Mouse (Mus musculus): ENCODE measurements around the gene Acan. TPM values are rescaled to one million over a fixed set of nuclear protein-coding genes. Genes with fewer than 3 reads are reported as not detected.

Gene Acan
- 0.45 and 0.58 TPM in 2 replicates for polyA plus RNA-seq (2015; fragmentation: Nextera tagmentation; extraction: Ambion mirVana)

DNA sequence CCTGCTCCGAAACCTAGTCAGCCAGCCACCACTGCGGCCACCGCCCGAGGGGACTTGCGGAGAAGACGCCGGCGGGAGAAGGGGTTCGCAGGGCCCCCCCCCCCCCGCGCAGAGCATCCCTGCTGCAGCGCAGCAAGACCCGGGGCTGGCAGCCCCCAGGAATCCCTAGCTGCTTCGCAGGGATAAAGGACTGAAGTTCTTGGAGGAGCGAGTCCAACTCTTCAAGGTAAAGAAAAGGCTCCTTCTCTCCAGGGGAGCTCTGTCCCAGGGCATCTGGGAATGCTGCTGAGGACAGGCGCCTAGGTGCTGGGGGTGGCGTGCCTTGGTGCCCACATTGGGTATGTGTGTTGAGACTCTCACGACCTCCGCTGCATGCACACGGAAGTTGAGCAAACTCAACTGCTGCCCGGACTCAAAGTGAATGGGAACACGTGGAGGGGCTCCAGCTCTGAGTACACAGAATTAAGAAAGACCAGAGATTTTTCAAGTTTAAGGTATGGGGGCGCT is at the start of gene Acan:
Gene Acan (plus strand): TSS at position 101 of the 507 bp plus-strand sequence.
- peaks cover 66% of the 10 kb centered on the region for H3K27me3 ChIP-seq (ENCODE audit: control insufficient read depth, insufficient read depth, low read length)
- H3K4me2 ChIP-seq (ENCODE audit: low read depth, low read length) = peak within 1 kb of the TSS; percentile 89
- ATAC-seq (ENCODE audit: insufficient read depth, low FRiP score) = no peak
- WGBS = under 1% methylated on average over 23 of the region's 23 CpGs
- H3K9me3 ChIP-seq (replicated peaks; ENCODE audit: control insufficient read depth, low read length) = no peaks in the 10 kb centered on the region
- H3K4me1 ChIP-seq (ENCODE audit: control insufficient read depth, insufficient read depth, low read length) = 0 out of 2 replicates have a peak, but pooled peaks cover 2% of the 10 kb centered on the region
- no peak within 1 kb of the TSS for H3K27ac ChIP-seq (ENCODE audit: low read length)
- H3K4me3 ChIP-seq (replicated peaks; ENCODE audit: low read length) = peak within 1 kb of the TSS; percentile 45
- H3K36me3 ChIP-seq (ENCODE audit: control insufficient read depth, insufficient read depth, low read length) = no peaks in the 10 kb centered on the region
- H3K9ac ChIP-seq (ENCODE audit: low read length) = peak within 1 kb of the TSS; percentile 42

DNA sequence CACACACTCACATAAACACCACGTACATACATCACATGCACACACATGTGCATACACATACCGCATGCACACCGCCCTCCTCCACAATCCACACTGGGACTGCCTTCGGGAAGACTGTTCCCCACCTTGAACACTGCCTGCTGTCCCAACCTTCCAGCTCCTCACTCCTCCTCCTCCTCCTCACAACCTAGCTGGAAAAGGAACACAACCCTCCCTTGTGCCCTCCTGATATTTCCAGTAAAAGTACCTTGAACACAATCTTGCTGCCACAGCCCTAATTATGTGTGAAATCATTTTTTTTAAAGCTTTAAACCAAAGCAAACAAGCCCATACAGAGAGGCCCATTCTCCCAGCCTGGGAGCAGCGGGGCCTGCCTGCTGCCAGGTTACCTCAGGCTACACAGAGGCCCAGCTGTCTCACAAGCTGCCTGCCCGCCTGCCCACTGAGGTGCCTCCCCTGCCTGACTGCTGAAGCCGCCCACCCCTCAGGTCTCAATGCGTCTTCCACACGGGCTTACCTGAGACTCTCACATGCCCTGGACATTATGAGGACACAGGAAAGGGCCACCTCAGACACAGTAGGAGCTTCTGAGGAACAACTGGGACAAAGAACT is 31.9 kb upstream of the Acan start:
- Histone ChIP-seq H3K27ac (ENCODE audit: low read length) (no peak overlapping the region; the same call in 1 of the 2 replicates), H3K4me2 (ENCODE audit: low read depth, low read length) (no peak overlapping the region), H3K9me3 (replicated peaks; ENCODE audit: control insufficient read depth, low read length) (no peaks in the 10 kb centered on the region), H3K9ac (ENCODE audit: low read length) (no peak overlapping the region), H3K27me3 (ENCODE audit: control insufficient read depth, insufficient read depth, low read length) (no peaks in the 10 kb centered on the region), H3K36me3 (ENCODE audit: control insufficient read depth, insufficient read depth, low read length) (no peaks in the 10 kb centered on the region), H3K4me1 (ENCODE audit: control insufficient read depth, insufficient read depth, low read length) (no peaks in the 10 kb centered on the region), H3K4me3 (replicated peaks; ENCODE audit: low read length) (no peak overlapping the region)
- no peak for ATAC-seq (ENCODE audit: insufficient read depth, low FRiP score)
- WGBS = 59% methylated on average over 9 of the region's 9 CpGs

DNA sequence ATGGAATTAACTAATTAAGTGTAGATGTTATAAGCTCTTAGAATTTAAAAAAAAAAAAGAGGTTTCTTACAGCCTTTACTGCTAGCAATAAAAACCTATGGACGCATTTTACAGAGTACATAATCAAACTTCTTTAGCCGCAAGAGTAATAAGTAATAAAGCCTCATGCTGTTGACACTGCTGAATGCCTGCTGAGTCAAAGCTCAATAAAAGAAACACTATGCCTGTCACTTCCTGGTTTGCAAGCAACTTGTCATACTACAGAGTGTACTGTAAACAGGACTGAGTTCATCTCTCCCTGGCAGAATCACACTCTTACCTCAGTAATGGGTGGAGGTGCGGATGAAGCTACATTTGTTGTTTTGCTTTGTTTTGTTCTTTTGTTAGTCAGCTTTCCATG is 24.1 kb upstream of the Acan start:
- Histone ChIP-seq H3K27me3 (ENCODE audit: control insufficient read depth, insufficient read depth, low read length) (no peaks in the 10 kb centered on the region), H3K9ac (ENCODE audit: low read length) (no peak overlapping the region), H3K4me2 (ENCODE audit: low read depth, low read length) (no peak overlapping the region), H3K27ac (ENCODE audit: low read length) (no peak overlapping the region), H3K9me3 (replicated peaks; ENCODE audit: control insufficient read depth, low read length) (no peaks in the 10 kb centered on the region), H3K4me3 (replicated peaks; ENCODE audit: low read length) (no peak overlapping the region), H3K4me1 (ENCODE audit: control insufficient read depth, insufficient read depth, low read length) (no peaks in the 10 kb centered on the region), H3K36me3 (ENCODE audit: control insufficient read depth, insufficient read depth, low read length) (no peaks in the 10 kb centered on the region)
- 83% methylated on average over 3 of the region's 3 CpGs for WGBS
- ATAC-seq (ENCODE audit: insufficient read depth, low FRiP score) = no peak

DNA sequence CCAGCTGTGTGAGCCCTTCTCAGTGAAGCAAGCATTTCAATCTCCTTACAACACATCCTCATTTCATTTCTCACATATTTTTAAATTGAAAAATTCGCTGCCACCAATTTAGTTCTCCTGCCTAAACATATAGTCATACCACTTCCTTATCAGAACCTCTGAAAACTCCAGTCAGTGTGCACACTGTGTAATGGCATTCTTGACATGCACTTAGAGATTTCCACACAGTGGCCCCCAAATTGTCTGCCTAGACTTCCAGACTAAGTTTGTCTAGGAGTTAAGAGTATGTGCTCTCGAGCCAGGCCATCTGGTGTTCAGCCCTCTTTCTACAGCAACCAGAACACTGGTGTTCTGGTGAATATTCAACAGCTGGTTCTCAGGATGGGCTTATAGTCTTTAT is 19.5 kb upstream of the Acan start:
- Histone ChIP-seq H3K4me3 (replicated peaks; ENCODE audit: low read length) (no peak overlapping the region), H3K27ac (ENCODE audit: low read length) (no peak overlapping the region), H3K9ac (ENCODE audit: low read length) (no peak overlapping the region), H3K9me3 (replicated peaks; ENCODE audit: control insufficient read depth, low read length) (no peaks in the 10 kb centered on the region), H3K4me1 (ENCODE audit: control insufficient read depth, insufficient read depth, low read length) (no peaks in the 10 kb centered on the region), H3K36me3 (ENCODE audit: control insufficient read depth, insufficient read depth, low read length) (no peaks in the 10 kb centered on the region), H3K27me3 (ENCODE audit: control insufficient read depth, insufficient read depth, low read length) (no peaks in the 10 kb centered on the region), H3K4me2 (ENCODE audit: low read depth, low read length) (no peak overlapping the region)
- WGBS = 68% methylated on average over 2 of the region's 2 CpGs
- no peak for ATAC-seq (ENCODE audit: insufficient read depth, low FRiP score)

DNA sequence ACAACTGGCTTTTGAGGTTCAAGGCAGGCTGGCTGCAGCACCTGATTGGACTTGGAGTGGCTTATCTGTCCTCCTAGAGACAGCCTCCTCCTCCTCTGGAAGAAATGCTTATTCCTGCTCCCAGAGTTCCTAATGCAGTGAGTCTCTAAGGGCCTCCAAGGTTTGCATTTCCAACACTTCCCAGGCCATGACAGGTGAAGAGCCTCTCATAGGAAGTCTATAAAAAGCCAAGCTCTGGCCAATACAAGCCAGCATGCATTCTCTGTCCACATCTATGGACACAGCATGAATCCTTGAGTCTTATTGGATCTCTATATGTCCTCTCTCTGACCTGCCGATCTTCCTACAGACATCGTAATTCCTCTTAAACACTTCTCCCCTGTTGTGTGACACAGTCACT is 18.8 kb upstream of the Acan start:
- Histone ChIP-seq H3K9ac (ENCODE audit: low read length) (no peak overlapping the region), H3K36me3 (ENCODE audit: control insufficient read depth, insufficient read depth, low read length) (no peaks in the 10 kb centered on the region), H3K27ac (ENCODE audit: low read length) (no peak overlapping the region), H3K4me2 (ENCODE audit: low read depth, low read length) (no peak overlapping the region), H3K27me3 (ENCODE audit: control insufficient read depth, insufficient read depth, low read length) (no peaks in the 10 kb centered on the region), H3K9me3 (replicated peaks; ENCODE audit: control insufficient read depth, low read length) (no peaks in the 10 kb centered on the region), H3K4me3 (replicated peaks; ENCODE audit: low read length) (no peak overlapping the region), H3K4me1 (ENCODE audit: control insufficient read depth, insufficient read depth, low read length) (no peaks in the 10 kb centered on the region)
- 91% methylated on average over 2 of the region's 2 CpGs for WGBS
- ATAC-seq (ENCODE audit: insufficient read depth, low FRiP score) = no peak

DNA sequence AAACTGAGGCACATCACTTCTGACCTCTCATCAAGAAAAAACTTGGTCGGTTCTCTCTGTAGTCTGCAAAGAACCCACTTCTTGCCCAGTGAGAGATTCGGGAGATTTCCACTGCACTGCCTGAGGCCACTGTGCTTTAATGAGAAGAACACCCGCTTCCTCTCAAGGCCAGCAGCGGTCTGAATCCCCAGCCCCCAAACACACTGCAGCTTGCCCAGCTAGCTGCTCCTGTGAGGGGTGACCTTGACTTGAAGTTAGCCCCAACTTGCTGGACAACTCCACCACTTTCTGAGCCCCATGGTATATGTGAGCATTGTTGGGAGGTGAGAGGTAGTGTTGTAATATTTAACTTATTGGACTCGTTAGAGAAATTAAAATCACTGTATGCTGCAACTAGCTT is 1.2 kb upstream of the Acan start:
- Histone ChIP-seq H3K9ac (ENCODE audit: low read length) (no peak overlapping the region), H3K27me3 (ENCODE audit: control insufficient read depth, insufficient read depth, low read length) (peaks cover 66% of the 10 kb centered on the region), H3K27ac (ENCODE audit: low read length) (no peak overlapping the region), H3K4me3 (replicated peaks; ENCODE audit: low read length) (no peak overlapping the region), H3K4me2 (ENCODE audit: low read depth, low read length) (no peak overlapping the region), H3K9me3 (replicated peaks; ENCODE audit: control insufficient read depth, low read length) (no peaks in the 10 kb centered on the region), H3K4me1 (ENCODE audit: control insufficient read depth, insufficient read depth, low read length) (0 out of 2 replicates have a peak, but pooled peaks cover 2% of the 10 kb centered on the region), H3K36me3 (ENCODE audit: control insufficient read depth, insufficient read depth, low read length) (no peaks in the 10 kb centered on the region)
- WGBS = 22% methylated on average over 5 of the region's 5 CpGs
- ATAC-seq (ENCODE audit: insufficient read depth, low FRiP score) = no peak

DNA sequence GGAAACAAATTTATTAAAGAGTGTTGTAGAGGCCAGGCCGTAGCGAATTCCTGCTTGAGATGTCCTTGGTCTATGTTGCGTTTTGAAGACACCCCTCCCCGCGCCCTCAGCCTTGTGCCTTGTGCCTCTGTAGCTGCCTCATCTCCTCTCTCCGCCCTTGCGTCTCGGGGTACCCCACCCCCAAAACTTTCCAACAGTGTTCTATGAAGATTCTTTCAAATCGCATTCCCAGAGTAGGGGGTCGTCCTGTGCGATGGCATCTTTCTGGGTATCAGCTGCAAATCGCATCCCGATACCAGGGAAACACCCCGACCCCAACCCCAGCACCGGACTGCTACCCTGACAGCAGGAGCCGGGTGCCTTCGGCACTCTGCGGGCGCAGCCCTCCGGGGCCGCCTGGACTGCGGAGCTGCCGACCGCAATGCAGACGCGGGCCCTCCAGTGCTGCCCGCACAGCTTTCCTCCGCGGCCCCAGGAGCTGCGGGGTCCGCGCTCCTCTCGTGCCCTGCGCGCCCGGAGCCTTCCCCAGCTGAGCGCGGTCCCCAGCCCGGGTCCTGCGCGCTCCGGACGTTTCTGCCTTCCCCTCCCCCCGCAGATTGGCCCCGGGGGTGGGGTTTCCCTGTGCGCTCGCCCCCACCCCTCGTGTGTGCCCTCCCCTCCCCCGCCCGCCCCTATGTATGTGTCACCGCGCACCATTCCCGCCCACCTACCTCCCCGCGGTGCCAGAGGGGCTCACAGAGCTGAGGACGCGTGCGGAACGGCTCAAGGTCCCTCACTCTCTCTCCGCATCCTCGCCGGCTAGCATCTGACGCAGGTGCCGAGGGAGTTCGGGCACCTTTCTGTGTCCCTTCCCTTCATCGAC is 531 bp upstream of the Acan start:
- Histone ChIP-seq H3K27ac (ENCODE audit: low read length) (no peak overlapping the region), H3K9ac (ENCODE audit: low read length) (peak overlapping the region; percentile 42), H3K27me3 (ENCODE audit: control insufficient read depth, insufficient read depth, low read length) (peaks cover 66% of the 10 kb centered on the region), H3K4me2 (ENCODE audit: low read depth, low read length) (peak overlapping the region; percentile 89), H3K4me1 (ENCODE audit: control insufficient read depth, insufficient read depth, low read length) (0 out of 2 replicates have a peak, but pooled peaks cover 2% of the 10 kb centered on the region), H3K36me3 (ENCODE audit: control insufficient read depth, insufficient read depth, low read length) (no peaks in the 10 kb centered on the region), H3K4me3 (replicated peaks; ENCODE audit: low read length) (peak overlapping the region; percentile 45), H3K9me3 (replicated peaks; ENCODE audit: control insufficient read depth, low read length) (no peaks in the 10 kb centered on the region)
- WGBS = 2% methylated on average over 61 of the region's 66 CpGs
- ATAC-seq (ENCODE audit: insufficient read depth, low FRiP score) = 0 out of 2 replicates have a peak, but pooled peaks have one; percentile 40

DNA sequence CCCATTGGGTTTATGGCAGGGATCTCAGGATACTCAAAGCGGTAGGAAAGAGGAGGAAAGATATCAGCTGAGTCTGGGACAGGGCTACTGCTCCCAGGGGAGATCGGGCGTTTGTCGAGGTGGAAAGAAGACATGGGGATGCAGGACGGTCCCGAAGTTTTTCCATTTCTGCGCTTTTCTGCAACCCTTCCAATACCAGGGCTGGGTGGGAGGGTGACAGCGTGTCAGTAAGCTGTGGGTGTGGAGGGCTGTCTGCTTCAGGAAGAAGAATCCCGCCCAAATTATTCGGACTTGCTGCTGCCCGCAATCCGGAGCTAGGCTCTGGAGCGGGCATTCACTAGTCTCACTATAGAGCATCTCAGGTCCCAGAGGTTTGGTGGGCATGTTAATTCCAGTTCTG is 828 bp downstream of the Acan start:
- H3K9ac ChIP-seq (ENCODE audit: low read length) = no peak overlapping the region
- H3K4me1 ChIP-seq (ENCODE audit: control insufficient read depth, insufficient read depth, low read length) = 0 out of 2 replicates have a peak, but pooled peaks cover 2% of the 10 kb centered on the region
- no peak overlapping the region for H3K4me3 ChIP-seq (replicated peaks; ENCODE audit: low read length)
- no peaks in the 10 kb centered on the region for H3K36me3 ChIP-seq (ENCODE audit: control insufficient read depth, insufficient read depth, low read length)
- H3K27me3 ChIP-seq (ENCODE audit: control insufficient read depth, insufficient read depth, low read length) = peaks cover 63% of the 10 kb centered on the region
- ATAC-seq (ENCODE audit: insufficient read depth, low FRiP score) = no peak
- WGBS = 13% methylated on average over 13 of the region's 13 CpGs
- H3K9me3 ChIP-seq (replicated peaks; ENCODE audit: control insufficient read depth, low read length) = no peaks in the 10 kb centered on the region
- H3K27ac ChIP-seq (ENCODE audit: low read length) = no peak overlapping the region
- H3K4me2 ChIP-seq (ENCODE audit: low read depth, low read length) = no peak overlapping the region

DNA sequence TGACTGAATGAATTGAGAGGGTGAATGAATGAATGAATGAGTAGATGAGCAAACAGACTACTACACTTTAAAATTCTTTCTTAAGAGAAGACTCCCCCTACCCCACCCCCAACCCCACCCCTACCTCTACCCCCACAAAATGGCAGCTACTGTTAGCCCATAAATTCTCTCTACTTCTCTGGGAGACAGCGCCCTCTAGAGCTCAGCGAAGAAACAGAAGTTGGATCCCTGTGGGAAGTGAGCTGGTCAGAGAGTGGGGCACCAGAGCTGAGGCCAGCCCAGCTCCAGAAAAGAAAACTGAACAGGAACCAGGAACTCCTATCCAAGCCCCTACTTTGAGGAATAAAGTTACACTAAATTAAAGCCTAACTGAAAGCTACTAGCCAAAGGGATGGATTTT is 5.3 kb downstream of the Acan start:
- no peak for ATAC-seq (ENCODE audit: insufficient read depth, low FRiP score)
- no peak overlapping the region for H3K9ac ChIP-seq (ENCODE audit: low read length)
- WGBS = 30% methylated on average over 2 of the region's 2 CpGs
- no peak overlapping the region for H3K4me2 ChIP-seq (ENCODE audit: low read depth, low read length)
- peaks cover 28% of the 10 kb centered on the region for H3K27me3 ChIP-seq (ENCODE audit: control insufficient read depth, insufficient read depth, low read length)
- no peak overlapping the region for H3K27ac ChIP-seq (ENCODE audit: low read length)
- no peak overlapping the region for H3K4me3 ChIP-seq (replicated peaks; ENCODE audit: low read length)
- no peaks in the 10 kb centered on the region for H3K36me3 ChIP-seq (ENCODE audit: control insufficient read depth, insufficient read depth, low read length)
- H3K4me1 ChIP-seq (ENCODE audit: control insufficient read depth, insufficient read depth, low read length) = no peaks in the 10 kb centered on the region
- no peaks in the 10 kb centered on the region for H3K9me3 ChIP-seq (replicated peaks; ENCODE audit: control insufficient read depth, low read length)

Data from stomach, embryonic 16.5 days (tissue).